Mouse (Mus musculus) forebrain, embryonic 16.5 days (tissue): ENCODE measurements around the gene Gimap5. TPM values are rescaled to one million over a fixed set of nuclear protein-coding genes. Genes with fewer than 3 reads are reported as not detected.

Experiments used
- ATAC-seq: fragments of 200-750 bp; cut with Nextera tagmentation; 2 replicates; pipeline ENCODE4 v1.8.0; 2017; ENCODE audit warnings: mild to moderate bottlenecking, moderate library complexity
- H3K27ac ChIP-seq: fragments of 300-500 bp; sonication (generic); 2 replicates; pipeline ENCODE4 v1.5.1; 2014; ENCODE audit warnings: low read length, control low read depth
- H3K27me3 ChIP-seq: fragments of 300-500 bp; sonication (generic); replicated peaks from 2 replicates; pipeline ENCODE4 v1.6.1; 2014; ENCODE audit warnings: low read length; ENCODE audit not compliant: control insufficient read depth, insufficient read depth
- H3K36me3 ChIP-seq: fragments of 300-500 bp; sonication (generic); 2 replicates; pipeline ENCODE4 v1.6.1; 2014; ENCODE audit not compliant: control insufficient read depth, insufficient read depth
- H3K4me1 ChIP-seq: fragments of 300-500 bp; sonication (generic); replicated peaks from 2 replicates; pipeline ENCODE4 v1.6.1; 2014; ENCODE audit warnings: low read length; ENCODE audit not compliant: control insufficient read depth, insufficient read depth
- H3K4me2 ChIP-seq: fragments of 300-500 bp; sonication (generic); 2 replicates; pipeline ENCODE4 v1.6.1; 2014; ENCODE audit warnings: mild to moderate bottlenecking, low read length, control low read depth
- H3K4me3 ChIP-seq: fragments of 300-500 bp; sonication (generic); replicated peaks from 2 replicates; pipeline ENCODE4 v1.5.1; 2014; ENCODE audit warnings: mild to moderate bottlenecking, low read length, control low read depth
- H3K9ac ChIP-seq: fragments of 300-500 bp; sonication (generic); replicated peaks from 2 replicates; pipeline ENCODE4 v1.6.1; 2014; ENCODE audit warnings: low read depth, low read length, control low read depth
- H3K9me3 ChIP-seq: fragments of 300-500 bp; sonication (generic); 2 replicates; pipeline ENCODE4 v1.6.1; 2016; ENCODE audit warnings: low read length; ENCODE audit not compliant: control insufficient read depth
- WGBS: fragments of 180-500 bp; shearing (Covaris S2); extraction: QIAGEN DNeasy Blood & Tissue Kit; methylation state at CpG from one replicate; pipeline ENCODE4 v1.1.7; 2014; 5-methylcytosine and 5-hydroxymethylcytosine counted together
- polyA plus RNA-seq: library from polyadenylated mRNA; unstranded; fragments of >200 nt; fragmentation: Nextera tagmentation; extraction: Ambion mirVana; gene quantifications from 2 replicates; pipeline ENCODE4 v1.2.1, GENCODE M21; 2015

The Gimap5 gene
- polyA plus RNA-seq, 1 experiment from 2014 or later = 0.77 TPM

GRCm38 (mm10) chr6:48737688-48738087 lies 8.3 kb upstream of the Gimap5 start:
- Histone ChIP-seq H3K9ac (no peak overlapping the region), H3K9me3 (no peaks in the 10 kb centered on the region), H3K4me2 (no peak overlapping the region), H3K36me3 (no peaks in the 10 kb centered on the region), H3K27me3 (peaks cover 13% of the 10 kb centered on the region), H3K4me1 (0 out of 2 replicates have a peak, but pooled peaks cover 2% of the 10 kb centered on the region), H3K4me3 (no peak overlapping the region), H3K27ac (no peak overlapping the region)
- no peak for ATAC-seq
- 85% methylated on average over 5 of the region's 5 CpGs for WGBS

- Histone ChIP-seq H3K27me3 (peaks cover 19% of the 10 kb centered on the region), H3K4me2 (no peak within 1 kb of the TSS), H3K4me1 (0 out of 2 replicates have a peak, but pooled peaks cover 4% of the 10 kb centered on the region), H3K9me3 (no peaks in the 10 kb centered on the region), H3K36me3 (no peaks in the 10 kb centered on the region), H3K4me3 (no peak within 1 kb of the TSS), H3K9ac (no peak within 1 kb of the TSS), H3K27ac (no peak within 1 kb of the TSS)
- no peak for ATAC-seq
- WGBS = 82% methylated on average over 15 of the region's 15 CpGs
Observed at GRCm38 (mm10) chr6:48738961-48739779, 6.8 kb upstream of the Gimap5 start, which contains the start of gene Gimap1. Gimap1 (plus strand) TSS chr6:48739054.

DNA sequence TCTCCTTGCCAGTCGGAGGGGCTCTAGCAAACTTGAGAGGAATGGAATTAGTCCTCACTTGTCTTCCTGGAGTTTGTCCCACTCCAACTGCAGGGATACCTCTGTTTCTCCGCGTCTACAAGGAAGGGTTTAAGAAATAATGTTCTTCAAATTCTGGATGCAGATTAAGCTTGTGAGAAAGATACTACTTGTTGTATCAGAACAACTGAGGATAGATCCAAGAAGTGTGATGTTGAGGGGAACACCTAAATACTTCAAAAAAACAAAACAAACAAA lies 6.3 kb upstream of the Gimap5 start:
- Histone ChIP-seq H3K27ac (no peak overlapping the region), H3K36me3 (no peaks in the 10 kb centered on the region), H3K4me1 (0 out of 2 replicates have a peak, but pooled peaks cover 4% of the 10 kb centered on the region), H3K4me2 (no peak overlapping the region), H3K9me3 (no peaks in the 10 kb centered on the region), H3K4me3 (no peak overlapping the region), H3K27me3 (peaks cover 19% of the 10 kb centered on the region), H3K9ac (no peak overlapping the region)
- WGBS = 92% methylated on average over 3 of the region's 3 CpGs
- ATAC-seq = no peak

GRCm38 (mm10) chr6:48740501-48741169 lies 5.4 kb upstream of the Gimap5 start:
- H3K9ac ChIP-seq = no peak overlapping the region
- H3K36me3 ChIP-seq = no peaks in the 10 kb centered on the region
- H3K27ac ChIP-seq = no peak overlapping the region
- ATAC-seq = no peak
- H3K4me1 ChIP-seq = 0 out of 2 replicates have a peak, but pooled peaks cover 4% of the 10 kb centered on the region
- 73% methylated on average over 3 of the region's 3 CpGs for WGBS
- no peaks in the 10 kb centered on the region for H3K9me3 ChIP-seq
- H3K27me3 ChIP-seq = peaks cover 19% of the 10 kb centered on the region
- no peak overlapping the region for H3K4me2 ChIP-seq
- no peak overlapping the region for H3K4me3 ChIP-seq

DNA sequence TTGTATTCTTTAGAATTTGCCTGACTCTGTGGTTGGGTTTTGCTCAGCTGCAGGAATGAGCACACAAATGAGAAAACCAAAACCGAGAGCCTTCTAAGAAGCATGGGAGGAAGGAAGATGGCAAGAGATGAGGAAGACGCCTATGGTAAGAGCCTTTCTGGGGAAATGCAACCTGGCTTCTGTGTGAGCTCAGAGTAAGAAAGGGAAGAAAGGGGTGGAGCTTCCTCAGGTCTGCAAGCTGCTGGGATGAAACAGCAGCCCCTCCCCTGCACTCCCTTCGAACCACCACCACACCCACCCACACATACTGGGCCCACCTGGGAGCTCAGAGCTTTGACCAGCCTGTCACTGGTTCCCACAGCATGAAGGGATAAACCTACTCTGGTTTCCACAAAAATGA lies 4.7 kb upstream of the Gimap5 start:
- Histone ChIP-seq H3K9me3 (no peaks in the 10 kb centered on the region), H3K4me2 (no peak overlapping the region), H3K27ac (no peak overlapping the region), H3K36me3 (no peaks in the 10 kb centered on the region), H3K4me3 (no peak overlapping the region), H3K9ac (no peak overlapping the region), H3K27me3 (peaks cover 19% of the 10 kb centered on the region), H3K4me1 (0 out of 2 replicates have a peak, but pooled peaks cover 4% of the 10 kb centered on the region)
- 36% methylated on average over 3 of the region's 3 CpGs for WGBS
- ATAC-seq = no peak

- ATAC-seq = 0 out of 2 replicates have a peak, but pooled peaks have one; percentile 49
- Histone ChIP-seq H3K4me1 (0 out of 2 replicates have a peak, but pooled peaks cover 4% of the 10 kb centered on the region), H3K36me3 (no peaks in the 10 kb centered on the region), H3K4me3 (no peak overlapping the region), H3K9me3 (no peaks in the 10 kb centered on the region), H3K9ac (no peak overlapping the region), H3K27me3 (peaks cover 19% of the 10 kb centered on the region), H3K4me2 (peak overlapping the region; percentile 20), H3K27ac (no peak overlapping the region)
- 47% methylated on average over 9 of the region's 9 CpGs for WGBS
Observed at GRCm38 (mm10) chr6:48741711-48742206, 4.2 kb upstream of the Gimap5 start.

DNA sequence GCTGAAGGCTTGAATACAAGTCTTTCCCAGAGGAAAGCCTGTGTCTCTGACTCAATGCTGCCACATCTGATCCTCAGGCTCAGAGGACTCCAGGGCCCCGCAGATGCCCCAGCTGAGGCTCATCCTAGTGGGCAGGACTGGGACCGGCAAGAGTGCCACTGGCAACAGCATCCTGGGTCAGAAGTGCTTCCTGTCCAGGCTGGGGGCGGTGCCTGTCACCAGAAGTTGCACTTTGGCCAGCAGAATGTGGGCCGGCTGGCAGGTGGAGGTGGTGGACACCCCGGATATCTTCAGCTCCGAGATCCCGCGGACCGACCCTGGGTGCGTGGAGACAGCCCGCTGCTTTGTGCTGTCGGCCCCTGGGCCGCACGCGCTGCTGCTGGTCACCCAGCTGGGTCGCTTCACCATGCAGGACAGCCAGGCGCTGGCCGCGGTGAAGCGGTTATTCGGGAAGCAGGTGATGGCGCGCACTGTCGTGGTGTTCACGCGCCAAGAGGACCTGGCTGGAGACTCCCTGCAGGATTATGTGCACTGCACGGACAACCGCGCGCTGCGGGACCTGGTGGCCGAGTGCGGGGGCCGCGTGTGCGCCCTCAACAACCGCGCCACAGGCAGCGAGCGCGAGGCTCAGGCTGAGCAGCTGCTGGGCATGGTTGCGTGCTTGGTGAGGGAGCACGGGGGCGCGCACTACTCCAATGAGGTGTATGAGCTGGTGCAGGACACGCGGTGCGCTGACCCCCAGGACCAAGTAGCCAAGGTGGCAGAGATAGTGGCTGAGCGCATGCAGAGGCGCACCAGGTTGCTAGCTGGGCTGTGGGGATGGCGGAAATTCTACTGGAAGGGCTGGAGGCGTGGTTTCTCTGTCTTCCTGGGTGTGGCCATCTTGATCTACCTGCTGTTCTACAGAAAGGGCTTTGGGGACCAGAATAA lies 3.3 kb upstream of the Gimap5 start:
- peak overlapping the region; percentile 45 for H3K4me3 ChIP-seq
- peak overlapping the region; percentile 62 for H3K9ac ChIP-seq
- peaks cover 19% of the 10 kb centered on the region for H3K27me3 ChIP-seq
- no peaks in the 10 kb centered on the region for H3K36me3 ChIP-seq
- ATAC-seq = peak; percentile 72
- 0 out of 2 replicates have a peak, but pooled peaks cover 4% of the 10 kb centered on the region for H3K4me1 ChIP-seq
- H3K4me2 ChIP-seq = peak overlapping the region; percentile 63
- no peaks in the 10 kb centered on the region for H3K9me3 ChIP-seq
- WGBS = 2% methylated on average over 52 of the region's 52 CpGs
- H3K27ac ChIP-seq = no peak overlapping the region

- ATAC-seq = no peak
- WGBS = 64% methylated on average over 2 of the region's 2 CpGs
Observed at GRCm38 (mm10) chr6:48745490-48745889, 507 bp upstream of the Gimap5 start.

More at GRCm38 (mm10) chr6:48745490-48745889, 507 bp upstream of the Gimap5 start:
- Histone ChIP-seq H3K4me3 (no peak overlapping the region), H3K9me3 (no peaks in the 10 kb centered on the region), H3K27ac (no peak overlapping the region), H3K36me3 (no peaks in the 10 kb centered on the region), H3K4me2 (no peak overlapping the region), H3K9ac (no peak overlapping the region), H3K4me1 (0 out of 2 replicates have a peak, but pooled peaks cover 4% of the 10 kb centered on the region), H3K27me3 (peaks cover 19% of the 10 kb centered on the region)
